Mouse (Mus musculus): ENCODE data around the gene Spen. TPM values are rescaled to one million over a fixed set of nuclear protein-coding genes. Genes with fewer than 3 reads are reported as not detected.

The Spen gene
- polyA plus RNA-seq, 1 experiment: 101 TPM

- no peak for TF ChIP-seq GATA1 (IDR thresholded peaks at IDR 0.05; ENCODE audit: borderline replicate concordance, low read length)
- no peak for TF ChIP-seq FLI1 (IDR thresholded peaks at IDR 0.05; ENCODE audit: low read length)
- H3K4me1 ChIP-seq: peaks cover 4% of the 10 kb centered on the region; the same call in 1 of the 2 replicates
- H3K9me3 ChIP-seq: peaks cover 47% of the 10 kb centered on the region
- H3K4me3 ChIP-seq (replicated peaks): no peak overlapping the region
- no peaks in the 10 kb centered on the region for H3K27me3 ChIP-seq (replicated peaks)
- H3K36me3 ChIP-seq (replicated peaks; ENCODE audit: low read length): peaks cover 98% of the 10 kb centered on the region
These were observed 59.0 kb downstream of the Spen start for GRCm38 (mm10) chr4:141479411-141479810.

- Histone ChIP-seq H3K4me3 (replicated peaks) (no peak overlapping the region), H3K36me3 (replicated peaks; ENCODE audit: low read length) (peaks cover 98% of the 10 kb centered on the region), H3K9me3 (peaks cover 54% of the 10 kb centered on the region), H3K4me1 (peaks cover 5% of the 10 kb centered on the region; the same call in 1 of the 2 replicates), H3K27me3 (replicated peaks) (no peaks in the 10 kb centered on the region)
- TF ChIP-seq GATA1 (IDR thresholded peaks at IDR 0.05; ENCODE audit: borderline replicate concordance, low read length): no peak
These were observed 59.6 kb downstream of the Spen start for GRCm38 (mm10) chr4:141478794-141479193.

- Histone ChIP-seq H3K36me3 (replicated peaks; ENCODE audit: low read length) (peaks cover 98% of the 10 kb centered on the region), H3K4me3 (replicated peaks) (no peak overlapping the region), H3K27me3 (replicated peaks) (no peaks in the 10 kb centered on the region), H3K4me1 (peaks cover 5% of the 10 kb centered on the region; the same call in 1 of the 2 replicates), H3K9me3 (peaks cover 59% of the 10 kb centered on the region)
- TF ChIP-seq GATA1 (IDR thresholded peaks at IDR 0.05; ENCODE audit: borderline replicate concordance, low read length) (no peak), FLI1 (IDR thresholded peaks at IDR 0.05; ENCODE audit: low read length) (no peak)
These were observed 60.2 kb downstream of the Spen start for GRCm38 (mm10) chr4:141478225-141478624.

GRCm38 (mm10) chr4:141477681-141478102, 60.7 kb downstream of the Spen start:
- H3K36me3 ChIP-seq (replicated peaks; ENCODE audit: low read length): peaks cover 98% of the 10 kb centered on the region
- H3K4me1 ChIP-seq: peaks cover 5% of the 10 kb centered on the region; the same call in 1 of the 2 replicates
- no peaks in the 10 kb centered on the region for H3K27me3 ChIP-seq (replicated peaks)
- TF ChIP-seq FLI1 (IDR thresholded peaks at IDR 0.05; ENCODE audit: low read length) (no peak), GATA1 (IDR thresholded peaks at IDR 0.05; ENCODE audit: borderline replicate concordance, low read length) (no peak)
- H3K9me3 ChIP-seq: peaks cover 65% of the 10 kb centered on the region
- no peak overlapping the region for H3K4me3 ChIP-seq (replicated peaks)

- peak overlapping the region; percentile 7 for H3K4me3 ChIP-seq (replicated peaks)
- no peak for TF ChIP-seq GATA1 (IDR thresholded peaks at IDR 0.05; ENCODE audit: borderline replicate concordance, low read length)
- no peaks in the 10 kb centered on the region for H3K27me3 ChIP-seq (replicated peaks)
- H3K4me1 ChIP-seq: peaks cover 5% of the 10 kb centered on the region; the same call in 1 of the 2 replicates
- peaks cover 100% of the 10 kb centered on the region for H3K36me3 ChIP-seq (replicated peaks; ENCODE audit: low read length)
- peaks cover 78% of the 10 kb centered on the region for H3K9me3 ChIP-seq
These were observed 64.0 kb downstream of the Spen start for GRCm38 (mm10) chr4:141474431-141474830.

- Histone ChIP-seq H3K4me1 (peaks cover 5% of the 10 kb centered on the region; the same call in 1 of the 2 replicates), H3K36me3 (replicated peaks; ENCODE audit: low read length) (peaks cover 99% of the 10 kb centered on the region), H3K27me3 (replicated peaks) (no peaks in the 10 kb centered on the region), H3K9me3 (peaks cover 64% of the 10 kb centered on the region), H3K4me3 (replicated peaks) (no peak overlapping the region)
- TF ChIP-seq FLI1 (IDR thresholded peaks at IDR 0.05; ENCODE audit: low read length) (no peak), GATA1 (IDR thresholded peaks at IDR 0.05; ENCODE audit: borderline replicate concordance, low read length) (no peak)
These were observed 65.6 kb downstream of the Spen start for GRCm38 (mm10) chr4:141472641-141473321.

- TF ChIP-seq GATA1 (IDR thresholded peaks at IDR 0.05; ENCODE audit: borderline replicate concordance, low read length): no peak
- no peak for TF ChIP-seq FLI1 (IDR thresholded peaks at IDR 0.05; ENCODE audit: low read length)
- H3K36me3 ChIP-seq (replicated peaks; ENCODE audit: low read length): peaks cover 99% of the 10 kb centered on the region
- H3K9me3 ChIP-seq: peaks cover 53% of the 10 kb centered on the region
- H3K27me3 ChIP-seq (replicated peaks): no peaks in the 10 kb centered on the region
- H3K4me3 ChIP-seq (replicated peaks): peak overlapping the region; percentile 10
- H3K4me1 ChIP-seq: peaks cover 9% of the 10 kb centered on the region
These were observed 66.9 kb downstream of the Spen start for GRCm38 (mm10) chr4:141471491-141471890.

- Histone ChIP-seq H3K4me1 (peaks cover 12% of the 10 kb centered on the region; the same call in 1 of the 2 replicates), H3K4me3 (replicated peaks) (no peak overlapping the region), H3K9me3 (peaks cover 32% of the 10 kb centered on the region), H3K27me3 (replicated peaks) (no peaks in the 10 kb centered on the region), H3K36me3 (replicated peaks; ENCODE audit: low read length) (peaks cover 99% of the 10 kb centered on the region)
- no peak for TF ChIP-seq FLI1 (IDR thresholded peaks at IDR 0.05; ENCODE audit: low read length)
- TF ChIP-seq GATA1 (IDR thresholded peaks at IDR 0.05; ENCODE audit: borderline replicate concordance, low read length): no peak
These were observed 69.1 kb downstream of the Spen start for GRCm38 (mm10) chr4:141469343-141469742.

GRCm38 (mm10) chr4:141468576-141468975, 69.8 kb downstream of the Spen start:
- Histone ChIP-seq H3K4me3 (replicated peaks) (no peak overlapping the region), H3K36me3 (replicated peaks; ENCODE audit: low read length) (peaks cover 99% of the 10 kb centered on the region), H3K9me3 (peaks cover 24% of the 10 kb centered on the region), H3K27me3 (replicated peaks) (no peaks in the 10 kb centered on the region), H3K4me1 (peaks cover 11% of the 10 kb centered on the region; the same call in 1 of the 2 replicates)
- TF ChIP-seq FLI1 (IDR thresholded peaks at IDR 0.05; ENCODE audit: low read length) (no peak), GATA1 (IDR thresholded peaks at IDR 0.05; ENCODE audit: borderline replicate concordance, low read length) (no peak)

- Histone ChIP-seq H3K4me1 (peaks cover 11% of the 10 kb centered on the region; the same call in 1 of the 2 replicates), H3K36me3 (replicated peaks; ENCODE audit: low read length) (peaks cover 99% of the 10 kb centered on the region), H3K27me3 (replicated peaks) (no peaks in the 10 kb centered on the region), H3K4me3 (replicated peaks) (no peak overlapping the region), H3K9me3 (peaks cover 14% of the 10 kb centered on the region)
- TF ChIP-seq GATA1 (IDR thresholded peaks at IDR 0.05; ENCODE audit: borderline replicate concordance, low read length): no peak
- TF ChIP-seq FLI1 (IDR thresholded peaks at IDR 0.05; ENCODE audit: low read length): no peak
These were observed 70.8 kb downstream of the Spen start for GRCm38 (mm10) chr4:141467581-141467927.
